Mouse (Mus musculus): ENCODE results near the gene Slc7a11. TPM values are rescaled to one million over a fixed set of nuclear protein-coding genes. Genes with fewer than 3 reads are reported as not detected.

The Slc7a11 gene
- polyA plus RNA-seq, 1 experiment, result not detected

DNA sequence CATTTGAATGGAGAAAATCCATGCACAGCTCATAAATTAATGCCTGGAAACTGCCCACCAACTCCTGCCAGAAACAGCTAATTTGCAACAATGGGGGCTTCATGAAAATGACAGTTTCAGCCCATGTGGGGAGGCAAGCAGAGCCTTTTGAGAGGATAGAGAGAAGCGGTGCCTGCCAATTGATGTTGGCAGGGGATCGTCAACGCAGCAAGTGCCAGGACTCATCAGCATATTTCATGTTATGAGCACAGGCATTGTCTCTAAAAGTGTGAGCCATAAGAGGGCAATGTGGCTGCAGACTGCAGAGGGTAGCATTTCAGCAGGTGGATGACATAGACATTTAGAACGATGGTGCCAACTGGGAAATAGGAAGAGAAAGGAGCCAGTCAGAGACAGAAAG, 429.0 kb downstream of the Slc7a11 start:
- 50% methylated on average over 4 of the region's 4 CpGs for WGBS
- H3K4me1 ChIP-seq (ENCODE audit: control insufficient read depth, insufficient read depth, low read length), result 0 out of 2 replicates have a peak, but pooled peaks cover 2% of the 10 kb centered on the region
- H3K4me3 ChIP-seq (ENCODE audit: insufficient read depth, low read depth, low read length), result no peak overlapping the region
- TF ChIP-seq POLR2A (IDR thresholded peaks at IDR 0.05; ENCODE audit: insufficient read depth, low read depth, low read length) (no peak), CTCF (IDR thresholded peaks at IDR 0.05; ENCODE audit: insufficient read depth, low read depth, low read length) (no peak)
- no peak overlapping the region for H3K27ac ChIP-seq (ENCODE audit: insufficient read depth, low read depth, low read length)

DNA sequence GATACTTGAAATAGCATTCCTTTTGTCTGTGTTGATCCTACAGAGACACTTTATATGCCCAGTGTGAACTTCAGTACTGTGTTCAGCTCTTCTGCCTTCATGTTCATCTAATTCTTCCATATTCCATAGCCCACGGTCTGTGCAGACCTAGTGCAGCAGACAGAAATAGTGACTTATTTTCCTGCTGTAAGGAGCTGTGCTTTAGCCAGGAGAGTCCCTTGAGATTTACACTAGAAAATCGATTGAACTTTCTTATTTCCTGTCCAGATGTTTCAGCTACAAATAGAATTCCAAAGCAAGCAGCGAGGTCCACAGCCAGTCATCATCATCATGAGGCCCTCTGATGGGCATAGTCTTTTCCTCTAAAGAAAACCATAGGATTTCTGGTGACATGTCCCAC, 431.4 kb downstream of the Slc7a11 start:
- 77% methylated on average over 3 of the region's 3 CpGs for WGBS
- no peak overlapping the region for H3K4me3 ChIP-seq (ENCODE audit: insufficient read depth, low read depth, low read length)
- 0 out of 2 replicates have a peak, but pooled peaks cover 2% of the 10 kb centered on the region for H3K4me1 ChIP-seq (ENCODE audit: control insufficient read depth, insufficient read depth, low read length)
- TF ChIP-seq CTCF (IDR thresholded peaks at IDR 0.05; ENCODE audit: insufficient read depth, low read depth, low read length) (no peak), POLR2A (IDR thresholded peaks at IDR 0.05; ENCODE audit: insufficient read depth, low read depth, low read length) (no peak)
- no peak overlapping the region for H3K27ac ChIP-seq (ENCODE audit: insufficient read depth, low read depth, low read length)

DNA sequence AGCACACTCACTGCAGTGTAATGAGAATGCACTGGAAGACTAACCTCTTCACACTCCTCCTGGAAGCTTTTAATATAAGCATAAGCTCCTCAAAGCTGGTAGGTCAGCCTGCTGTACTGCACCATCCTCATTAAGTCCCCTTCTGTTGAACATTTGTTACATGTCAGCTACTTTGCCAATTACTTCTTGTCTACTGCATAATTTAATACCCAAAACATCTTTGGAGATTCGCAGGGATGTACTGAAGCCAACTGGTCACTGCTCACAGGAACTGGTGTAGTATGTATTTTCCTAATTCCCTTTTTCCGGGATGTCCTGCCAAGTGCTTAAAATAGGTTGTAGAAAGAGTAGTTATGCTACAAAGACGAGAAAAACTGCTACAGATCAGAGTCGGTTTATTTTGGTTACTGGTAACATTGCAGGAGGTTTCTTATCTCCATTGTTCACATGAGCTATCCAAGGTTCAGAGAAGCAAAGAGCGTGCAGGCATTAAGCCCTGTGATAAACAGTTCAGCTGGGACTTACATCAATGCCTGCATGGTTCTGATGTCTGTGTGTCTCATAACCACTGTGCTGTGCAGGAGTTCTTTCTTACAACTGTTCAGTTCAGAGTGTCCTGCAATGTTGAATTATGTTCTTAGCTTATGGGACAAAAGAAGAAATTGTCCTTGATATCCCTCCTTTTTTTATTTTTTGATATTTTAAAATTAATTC, 439.3 kb downstream of the Slc7a11 start:
- WGBS, result 43% methylated on average over 5 of the region's 5 CpGs
- no peaks in the 10 kb centered on the region for H3K4me1 ChIP-seq (ENCODE audit: control insufficient read depth, insufficient read depth, low read length)
- no peak overlapping the region for H3K27ac ChIP-seq (ENCODE audit: insufficient read depth, low read depth, low read length)
- H3K4me3 ChIP-seq (ENCODE audit: insufficient read depth, low read depth, low read length), result no peak overlapping the region
- TF ChIP-seq POLR2A (IDR thresholded peaks at IDR 0.05; ENCODE audit: insufficient read depth, low read depth, low read length) (no peak), CTCF (IDR thresholded peaks at IDR 0.05; ENCODE audit: insufficient read depth, low read depth, low read length) (no peak)

DNA sequence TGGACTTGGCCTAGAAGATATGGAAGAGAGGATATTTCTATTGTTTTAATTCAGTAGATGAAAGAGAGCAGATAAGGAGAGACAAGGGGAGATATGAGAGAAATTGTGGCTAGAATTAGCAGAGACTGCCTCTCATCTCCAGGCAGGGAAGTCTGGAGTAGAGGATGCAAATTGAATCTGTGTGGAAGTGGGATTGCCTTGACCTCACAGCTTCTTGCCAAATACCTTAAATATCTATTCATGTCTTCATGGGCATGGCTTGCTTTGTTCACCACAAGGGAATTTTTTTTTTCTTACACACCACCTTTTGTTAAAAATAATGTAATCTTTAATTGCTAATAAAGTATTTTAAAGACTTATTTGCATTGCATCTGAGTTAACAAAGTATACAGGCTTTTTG, 441.3 kb downstream of the Slc7a11 start:
- H3K4me3 ChIP-seq (ENCODE audit: insufficient read depth, low read depth, low read length), result no peak overlapping the region
- no peaks in the 10 kb centered on the region for H3K4me1 ChIP-seq (ENCODE audit: control insufficient read depth, insufficient read depth, low read length)
- no peak for TF ChIP-seq POLR2A (IDR thresholded peaks at IDR 0.05; ENCODE audit: insufficient read depth, low read depth, low read length)
- no peak for TF ChIP-seq CTCF (IDR thresholded peaks at IDR 0.05; ENCODE audit: insufficient read depth, low read depth, low read length)
- H3K27ac ChIP-seq (ENCODE audit: insufficient read depth, low read depth, low read length), result no peak overlapping the region

DNA sequence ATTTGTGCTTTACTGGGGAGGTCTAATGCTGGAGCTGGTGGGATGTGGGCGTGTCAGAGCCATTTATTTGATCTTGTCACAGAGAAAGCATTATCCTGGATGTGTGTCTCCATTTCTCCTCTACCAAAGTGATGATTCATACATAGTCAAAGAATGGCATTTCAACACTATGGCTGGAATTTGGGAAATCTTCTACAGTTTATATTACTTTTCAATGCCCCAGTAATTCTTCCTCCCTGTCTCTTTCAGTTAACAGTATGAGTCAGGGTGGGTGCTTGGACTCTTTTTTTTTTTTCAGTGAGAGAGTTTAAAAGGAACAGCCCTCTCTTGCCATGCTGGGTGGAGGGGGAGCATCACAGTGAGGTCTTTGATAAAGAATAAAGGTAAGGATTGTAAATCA, 441.8 kb downstream of the Slc7a11 start:
- 73% methylated on average over 1 of the region's 1 CpGs for WGBS
- H3K4me1 ChIP-seq (ENCODE audit: control insufficient read depth, insufficient read depth, low read length), result no peaks in the 10 kb centered on the region
- TF ChIP-seq POLR2A (IDR thresholded peaks at IDR 0.05; ENCODE audit: insufficient read depth, low read depth, low read length) (no peak), CTCF (IDR thresholded peaks at IDR 0.05; ENCODE audit: insufficient read depth, low read depth, low read length) (no peak)
- no peak overlapping the region for H3K4me3 ChIP-seq (ENCODE audit: insufficient read depth, low read depth, low read length)
- H3K27ac ChIP-seq (ENCODE audit: insufficient read depth, low read depth, low read length), result no peak overlapping the region

DNA sequence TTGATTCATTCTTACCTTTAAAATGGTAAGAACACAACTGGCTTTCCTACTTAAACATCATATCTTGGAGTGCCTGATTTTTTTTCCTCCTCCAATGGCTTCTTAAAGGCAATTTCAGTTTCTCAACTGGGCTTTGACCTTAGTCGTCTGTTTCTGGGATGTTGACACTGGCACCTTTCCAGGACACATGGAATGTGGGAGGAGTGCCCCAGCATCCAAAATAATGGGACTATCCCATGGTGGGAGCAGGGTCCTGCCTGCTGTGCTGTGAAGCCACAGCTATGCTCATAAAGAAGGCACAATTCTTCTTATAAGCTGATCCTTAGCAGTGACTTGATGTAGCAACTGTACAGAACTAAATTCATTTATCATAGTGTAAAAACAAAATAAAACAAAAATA, 450.5 kb downstream of the Slc7a11 start:
- TF ChIP-seq CTCF (IDR thresholded peaks at IDR 0.05; ENCODE audit: insufficient read depth, low read depth, low read length), result no peak
- no peak for TF ChIP-seq POLR2A (IDR thresholded peaks at IDR 0.05; ENCODE audit: insufficient read depth, low read depth, low read length)
- Histone ChIP-seq H3K27ac (ENCODE audit: insufficient read depth, low read depth, low read length) (no peak overlapping the region), H3K4me1 (ENCODE audit: control insufficient read depth, insufficient read depth, low read length) (no peaks in the 10 kb centered on the region), H3K4me3 (ENCODE audit: insufficient read depth, low read depth, low read length) (no peak overlapping the region)
- WGBS, result 3% methylated on average over 1 of the region's 1 CpGs

DNA sequence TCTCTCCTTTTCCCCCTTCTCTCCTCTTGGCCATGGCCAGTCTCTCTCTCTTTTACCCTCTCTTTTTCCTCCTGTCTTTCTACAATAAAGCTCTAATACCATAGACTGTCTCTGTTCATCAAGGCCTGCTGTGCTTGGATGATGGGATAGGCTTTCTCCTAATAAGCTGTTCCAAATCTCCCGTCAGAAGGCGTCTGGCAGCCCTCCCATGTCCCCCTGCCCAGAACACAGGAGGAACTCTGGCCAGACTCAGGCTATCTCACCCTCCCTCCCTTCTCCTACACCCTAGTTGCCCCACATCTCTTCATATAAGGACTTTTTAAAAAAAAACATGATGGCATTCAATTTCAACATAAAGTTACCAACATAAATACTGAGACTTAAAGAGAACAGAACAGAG, 456.2 kb downstream of the Slc7a11 start:
- Histone ChIP-seq H3K4me3 (ENCODE audit: insufficient read depth, low read depth, low read length) (no peak overlapping the region), H3K27ac (ENCODE audit: insufficient read depth, low read depth, low read length) (no peak overlapping the region), H3K4me1 (ENCODE audit: control insufficient read depth, insufficient read depth, low read length) (no peaks in the 10 kb centered on the region)
- WGBS, result 66% methylated on average over 2 of the region's 2 CpGs
- no peak for TF ChIP-seq CTCF (IDR thresholded peaks at IDR 0.05; ENCODE audit: insufficient read depth, low read depth, low read length)
- no peak for TF ChIP-seq POLR2A (IDR thresholded peaks at IDR 0.05; ENCODE audit: insufficient read depth, low read depth, low read length)

DNA sequence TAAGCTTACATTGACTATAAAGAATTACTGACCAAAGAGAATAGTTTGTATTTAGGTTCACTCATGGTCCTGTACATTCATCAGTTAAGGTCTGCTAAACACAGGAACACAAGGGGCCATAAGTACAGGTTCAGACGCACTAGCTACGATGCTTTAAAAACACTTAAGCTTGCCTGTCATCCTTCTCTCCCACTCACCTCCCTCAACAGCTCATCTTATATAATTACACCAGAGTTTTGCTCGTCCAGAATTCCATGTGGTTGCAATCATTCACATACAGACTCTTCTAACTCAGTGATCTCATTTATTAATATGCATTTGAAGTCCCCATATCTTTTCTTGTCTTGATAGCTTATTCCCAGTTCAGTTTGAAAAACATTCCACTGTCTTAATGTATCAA, 458.6 kb downstream of the Slc7a11 start:
- TF ChIP-seq CTCF (IDR thresholded peaks at IDR 0.05; ENCODE audit: insufficient read depth, low read depth, low read length) (no peak), POLR2A (IDR thresholded peaks at IDR 0.05; ENCODE audit: insufficient read depth, low read depth, low read length) (no peak)
- Histone ChIP-seq H3K27ac (ENCODE audit: insufficient read depth, low read depth, low read length) (no peak overlapping the region), H3K4me3 (ENCODE audit: insufficient read depth, low read depth, low read length) (no peak overlapping the region), H3K4me1 (ENCODE audit: control insufficient read depth, insufficient read depth, low read length) (no peaks in the 10 kb centered on the region)
- WGBS, result 69% methylated on average over 3 of the region's 3 CpGs

DNA sequence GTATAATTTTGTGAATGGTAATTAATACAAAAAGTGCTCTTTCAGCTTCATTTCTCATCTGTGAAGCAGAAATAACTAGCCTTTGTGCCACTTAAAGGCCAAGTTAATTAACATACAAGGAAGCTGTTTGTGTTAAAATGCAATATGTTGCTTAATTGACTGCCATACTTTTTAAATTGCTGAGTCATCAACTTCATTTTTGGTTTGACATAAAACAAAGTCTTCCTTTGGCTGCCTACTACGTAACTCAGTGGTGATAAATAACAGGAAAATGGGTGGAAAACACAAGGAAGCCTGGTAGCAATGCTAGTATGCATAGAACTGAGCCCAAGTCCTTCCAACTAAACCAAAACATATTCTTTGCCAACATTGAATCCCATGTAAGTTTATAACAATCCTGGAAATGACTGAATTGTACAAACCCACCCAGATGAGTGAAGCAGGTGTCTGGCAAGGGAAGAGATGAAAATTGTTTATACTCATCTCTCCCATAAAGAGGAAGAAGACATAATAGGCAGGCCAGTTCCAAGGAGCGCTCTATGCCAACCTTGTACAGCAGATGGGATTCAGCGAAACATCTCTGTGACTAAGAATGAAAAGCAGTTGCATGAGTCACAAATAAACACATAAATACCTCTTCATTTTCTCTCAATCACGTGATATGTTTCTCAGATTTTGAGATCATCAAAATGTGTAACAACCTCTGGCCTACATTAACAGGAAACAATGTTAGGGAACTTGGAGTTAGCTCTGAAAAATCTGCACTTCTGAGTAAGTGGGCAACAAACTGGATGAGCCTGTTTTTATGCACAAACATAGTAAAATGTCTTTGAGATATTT, 459.8 kb downstream of the Slc7a11 start:
- WGBS, result 84% methylated on average over 4 of the region's 4 CpGs
- H3K27ac ChIP-seq (ENCODE audit: insufficient read depth, low read depth, low read length), result no peak overlapping the region
- TF ChIP-seq CTCF (IDR thresholded peaks at IDR 0.05; ENCODE audit: insufficient read depth, low read depth, low read length) (no peak), POLR2A (IDR thresholded peaks at IDR 0.05; ENCODE audit: insufficient read depth, low read depth, low read length) (no peak)
- H3K4me3 ChIP-seq (ENCODE audit: insufficient read depth, low read depth, low read length), result no peak overlapping the region
- no peaks in the 10 kb centered on the region for H3K4me1 ChIP-seq (ENCODE audit: control insufficient read depth, insufficient read depth, low read length)
